Mouse (Mus musculus) ES-Bruce4 (cell line): ENCODE results near the gene Rnf180.

Source experiments
- CTCF ChIP-seq: IDR thresholded peaks from one replicate; pipeline ENCODE4 v1.8.1; 2011; ENCODE audit warnings: low read depth, low read length
- EP300 ChIP-seq: IDR thresholded peaks from 2 replicates; pipeline ENCODE4 v1.6.1; 2011; ENCODE audit warnings: low read depth, low read length; ENCODE audit not compliant: insufficient read depth
- POLR2A ChIP-seq: IDR thresholded peaks from one replicate; pipeline ENCODE4 v1.8.1; 2011; ENCODE audit warnings: low read length; ENCODE audit not compliant: insufficient read depth

DNA sequence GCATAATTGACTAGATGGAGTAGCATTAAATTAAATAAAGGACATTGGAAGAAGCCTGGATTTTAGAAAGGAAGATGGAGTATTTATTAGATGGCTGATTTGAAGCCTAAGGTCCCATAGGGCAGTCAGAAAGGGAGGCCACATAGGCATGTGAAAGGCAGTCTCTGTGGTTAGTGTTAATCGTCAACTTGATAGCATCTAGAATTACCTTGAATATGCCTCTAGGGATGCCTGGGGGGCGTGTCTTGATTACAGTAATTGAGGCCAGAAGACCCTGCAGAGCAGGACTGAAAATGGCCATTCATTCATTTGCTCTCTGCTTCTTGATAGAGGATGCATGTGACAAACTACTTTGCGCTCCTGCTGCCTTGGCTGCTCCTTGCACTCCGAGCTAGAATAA is 9.4 kb upstream of the Rnf180 start:
- TF ChIP-seq CTCF (no peak), EP300 (no peak), POLR2A (no peak)
